Mouse (Mus musculus): ENCODE measurements around the gene Bend3.

The Bend3 gene

DNA sequence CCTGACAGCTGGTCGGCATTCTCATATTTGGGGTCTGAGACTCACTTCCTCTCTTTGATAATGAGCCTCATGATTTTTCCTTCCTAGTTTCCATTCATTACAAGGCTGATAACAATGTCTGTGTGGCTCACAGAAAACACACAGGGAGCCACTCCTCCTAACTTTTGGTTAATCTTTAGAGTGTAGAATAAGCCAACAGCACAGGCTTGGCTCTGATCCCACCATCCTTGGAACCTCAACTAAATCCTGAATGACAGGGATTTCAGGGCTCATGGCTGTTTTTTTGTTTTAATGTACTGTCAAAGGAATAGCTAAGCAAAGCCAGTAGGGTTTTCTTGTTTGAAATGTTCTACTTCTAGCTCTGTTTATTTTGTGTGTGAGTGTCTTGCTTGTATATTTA is 55.8 kb downstream of the Bend3 start:
- no peak for DNase-seq (ENCODE audit: low spot score in 2 of 2)

DNA sequence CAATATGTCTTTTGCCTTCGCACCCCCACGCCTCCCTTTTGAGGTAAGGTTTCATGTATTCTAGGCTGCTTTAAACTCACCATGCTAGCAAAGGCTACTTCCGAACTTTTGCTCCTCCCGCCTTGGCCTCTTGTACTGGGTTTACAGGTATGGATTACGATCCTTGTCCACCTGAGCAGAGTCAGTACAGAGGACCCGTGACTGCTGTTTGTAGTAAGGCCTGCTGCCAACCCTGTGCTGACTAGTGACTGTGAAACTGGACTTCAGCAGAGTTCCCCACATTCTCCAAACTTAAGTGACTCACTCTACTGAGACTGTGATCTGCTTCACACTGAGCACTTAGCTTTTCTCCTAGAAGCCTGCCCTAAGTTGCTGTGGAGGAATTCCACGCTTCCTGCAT is 59.0 kb downstream of the Bend3 start:
- DNase-seq (ENCODE audit: low spot score in 2 of 2) = no peak

DNA sequence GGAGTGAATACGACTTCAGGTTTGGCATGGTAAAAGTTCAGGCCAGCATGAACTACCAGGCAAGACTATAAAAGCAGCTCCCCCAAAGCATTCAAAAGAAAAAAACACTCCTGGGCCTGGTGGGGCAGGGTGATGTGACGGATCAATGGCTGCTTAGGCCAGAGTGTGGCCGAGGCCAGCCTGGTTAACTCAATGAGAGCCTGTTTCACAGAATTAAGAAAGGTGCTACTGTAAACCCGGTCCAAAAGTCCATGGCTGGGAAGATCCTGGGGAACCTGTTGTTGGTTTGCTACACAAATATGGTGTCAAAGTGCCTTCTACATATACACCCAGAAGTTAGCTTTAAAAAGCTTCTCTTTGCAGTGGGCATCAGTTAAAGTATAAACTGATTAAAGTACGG is 60.2 kb downstream of the Bend3 start:
- DNase-seq (ENCODE audit: low spot score in 2 of 2) = no peak

DNA sequence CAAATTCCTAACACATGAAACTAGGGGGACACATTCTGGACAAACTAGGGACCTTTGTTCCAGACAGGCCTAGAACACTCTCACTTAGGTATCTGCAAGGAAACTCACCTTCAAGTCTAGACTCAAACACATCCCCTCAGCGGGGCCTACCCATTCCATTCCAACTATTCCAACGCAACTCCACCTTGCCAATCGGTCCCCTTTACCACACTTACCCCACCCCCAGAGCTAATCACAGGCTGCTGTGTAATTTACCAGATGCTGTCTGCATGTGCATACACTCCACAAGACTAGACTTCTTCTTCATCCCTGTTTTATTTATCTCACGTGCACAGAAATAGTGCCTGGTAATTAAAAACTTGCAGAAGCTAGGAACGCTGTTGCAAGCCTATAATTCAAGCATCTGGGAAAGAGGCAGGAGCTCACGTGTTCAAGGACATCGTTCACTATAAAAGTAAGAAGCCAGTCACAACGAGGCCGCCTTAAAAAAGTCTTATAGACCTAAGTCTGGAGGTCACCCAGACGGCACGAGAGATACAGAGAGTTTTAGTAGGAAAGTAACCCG is 61.2 kb downstream of the Bend3 start:
- DNase-seq (ENCODE audit: low spot score in 2 of 2) = no peak

DNA sequence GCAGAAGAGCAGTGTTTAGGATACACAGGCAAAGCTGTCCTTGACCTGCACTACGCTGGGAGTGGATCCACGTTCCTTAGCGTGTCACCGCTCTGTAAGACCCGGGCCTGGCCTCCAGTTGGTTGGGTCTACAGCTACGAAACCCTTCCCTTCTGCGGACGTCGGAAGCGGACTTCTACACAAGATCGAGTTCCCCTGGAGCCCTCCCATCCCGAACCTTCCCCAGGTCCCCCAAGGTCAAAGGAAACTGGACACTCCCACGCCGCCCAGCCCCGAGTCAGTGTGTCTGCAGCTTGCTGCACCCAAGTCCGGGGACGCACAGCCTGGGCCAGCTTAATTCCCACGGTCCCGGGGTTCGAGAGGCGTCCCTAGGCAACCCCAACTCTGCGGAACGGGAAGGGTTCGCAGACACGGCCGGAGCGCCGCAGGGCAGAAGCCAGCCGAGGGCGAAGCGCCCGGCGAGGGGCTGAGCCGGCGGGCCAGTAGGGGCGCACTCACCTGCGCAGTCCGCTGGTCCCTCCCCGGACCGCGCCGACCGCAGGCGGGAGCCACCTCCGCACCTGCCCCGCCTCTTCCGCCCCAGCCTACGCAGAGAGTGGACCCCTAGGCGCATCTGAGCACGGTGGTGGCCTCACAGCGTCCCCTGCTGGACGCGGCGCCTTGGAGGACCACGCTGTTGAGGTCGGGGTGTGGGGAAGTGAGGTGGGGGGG is 62.0 kb downstream of the Bend3 start, which contains the start of gene 1700021F05Rik:
1700021F05Rik (minus strand) TSS at position 553 of the 711 bp plus-strand sequence.
- DNase-seq (ENCODE audit: low spot score in 2 of 2) = peak; percentile 93 to 98

DNA sequence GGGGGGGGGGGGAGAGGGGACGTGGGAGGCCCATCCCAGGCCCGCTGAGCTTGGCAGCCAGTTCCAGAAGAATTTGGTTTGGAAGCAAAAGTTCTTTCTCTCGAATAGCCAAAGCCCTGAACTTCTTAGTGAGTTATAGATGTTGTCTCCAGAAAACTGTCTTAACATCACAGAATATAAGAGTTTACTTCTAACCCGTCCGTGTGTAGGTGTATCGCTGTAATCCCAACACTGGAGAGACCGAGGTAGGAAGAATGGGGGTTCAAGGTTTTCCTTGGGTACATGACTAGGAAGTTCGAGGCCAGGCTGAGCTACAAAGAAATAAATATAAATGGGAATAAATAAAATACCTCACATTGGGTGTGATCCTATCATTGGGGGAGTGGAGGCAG is 62.5 kb downstream of the Bend3 start:
- DNase-seq (ENCODE audit: low spot score in 2 of 2) = no peak

DNA sequence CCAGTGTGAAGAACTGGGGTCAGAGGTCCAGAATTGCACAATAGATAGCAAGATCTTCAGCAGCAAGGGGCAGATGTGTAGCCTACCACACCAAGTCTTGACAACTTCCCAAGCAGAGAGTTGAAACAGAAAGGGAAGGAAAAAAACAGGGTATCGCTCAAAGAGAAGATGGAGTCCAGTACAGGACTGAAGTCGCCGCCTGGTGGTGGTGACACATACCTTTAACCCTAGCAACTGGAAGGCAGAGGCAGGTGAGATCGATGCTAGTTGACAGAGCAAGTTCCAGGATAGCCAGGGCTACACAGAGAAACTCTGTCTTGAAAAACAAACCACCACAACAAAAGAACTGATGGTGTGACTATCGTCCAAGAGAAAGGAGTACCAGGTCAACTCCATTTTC is 70.8 kb downstream of the Bend3 start:
- no peak for DNase-seq (ENCODE audit: low spot score in 2 of 2)

DNA sequence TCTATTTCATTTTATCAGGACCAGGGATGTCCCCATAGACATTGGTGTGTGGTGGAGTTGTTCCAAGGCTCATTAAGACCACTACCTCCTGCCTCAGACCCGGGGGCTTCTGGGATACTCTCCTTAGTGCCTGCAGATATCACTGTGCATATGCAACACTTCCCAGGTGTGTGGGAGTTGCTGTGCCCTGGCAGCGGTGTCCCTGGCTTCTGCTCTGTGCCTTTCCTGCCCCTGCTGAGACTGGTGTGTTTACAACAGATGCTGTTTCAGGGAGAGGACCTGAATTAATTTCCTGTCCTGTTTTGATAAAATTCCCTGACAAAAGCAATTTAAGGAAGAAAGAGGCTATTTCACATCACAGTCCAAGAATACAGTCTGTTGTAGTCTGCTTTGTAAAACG is 72.3 kb downstream of the Bend3 start:
- DNase-seq (ENCODE audit: low spot score in 2 of 2) = no peak

DNA sequence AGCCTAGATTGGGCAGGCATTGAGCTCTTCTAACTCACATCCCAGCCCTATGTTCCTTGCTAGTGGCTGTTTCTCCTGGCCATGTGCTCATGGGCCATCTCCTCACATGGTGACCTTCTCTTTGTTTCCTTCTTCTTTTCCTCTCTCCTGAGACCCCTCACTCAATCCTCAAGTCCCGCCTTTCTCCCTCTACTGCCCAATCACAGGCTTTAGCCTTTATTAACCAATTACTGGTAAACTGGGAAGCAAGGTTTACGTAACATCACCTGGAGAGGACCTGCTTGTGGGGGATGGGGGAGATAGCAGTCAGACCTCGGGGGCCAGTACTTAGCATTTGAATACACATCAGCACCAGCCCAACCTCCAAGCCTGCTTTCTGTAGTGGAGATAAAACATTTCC is 72.8 kb downstream of the Bend3 start:
- no peak for DNase-seq (ENCODE audit: low spot score in 2 of 2)

DNA sequence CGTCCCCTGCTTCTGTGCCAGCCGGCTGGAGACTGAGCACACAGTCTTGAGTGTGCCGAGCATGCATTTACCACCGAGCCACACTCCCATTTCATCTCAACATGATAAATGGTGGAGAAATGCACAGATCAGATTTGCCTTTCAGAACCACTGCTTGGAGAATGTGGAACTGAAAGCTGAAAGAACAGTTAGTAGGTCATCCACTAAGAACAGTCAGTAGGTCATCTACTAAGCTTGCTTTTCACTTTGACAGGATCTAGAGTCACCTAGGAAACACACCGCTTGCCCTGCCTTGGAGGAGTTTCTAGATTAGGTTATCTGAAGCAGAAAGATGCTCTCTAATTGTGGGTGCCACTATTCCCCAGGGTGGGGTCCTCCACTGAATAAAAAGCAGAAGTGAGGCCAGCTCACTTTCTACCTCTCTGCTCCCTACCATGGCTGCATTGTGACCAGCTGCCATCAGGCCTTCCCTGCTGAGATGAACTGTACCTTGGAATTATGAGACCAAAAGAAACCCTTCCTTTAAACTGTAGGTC is 79.1 kb downstream of the Bend3 start:
- DNase-seq (ENCODE audit: low spot score in 2 of 2) = no peak

DNA sequence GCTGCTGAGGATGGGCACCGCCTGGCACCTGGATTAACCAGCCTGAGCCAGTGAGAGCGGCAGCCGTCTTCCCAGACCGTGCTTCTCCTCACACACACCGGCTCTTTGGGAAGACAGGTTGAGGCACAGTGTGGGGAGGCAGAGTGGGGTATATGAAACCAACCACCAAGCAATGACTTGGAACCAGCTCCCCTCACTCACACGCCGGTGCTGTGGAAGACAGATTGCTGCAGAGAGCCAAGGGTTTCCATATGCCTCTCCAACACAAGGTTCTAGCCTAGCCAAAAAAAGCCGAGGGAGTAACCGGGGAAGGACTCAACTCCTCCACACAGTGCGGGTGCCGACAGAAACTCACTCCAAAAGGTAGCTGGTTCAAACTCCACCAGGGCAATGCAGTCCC is 80.7 kb downstream of the Bend3 start:
- no peak for DNase-seq (ENCODE audit: low spot score in 2 of 2)

DNA sequence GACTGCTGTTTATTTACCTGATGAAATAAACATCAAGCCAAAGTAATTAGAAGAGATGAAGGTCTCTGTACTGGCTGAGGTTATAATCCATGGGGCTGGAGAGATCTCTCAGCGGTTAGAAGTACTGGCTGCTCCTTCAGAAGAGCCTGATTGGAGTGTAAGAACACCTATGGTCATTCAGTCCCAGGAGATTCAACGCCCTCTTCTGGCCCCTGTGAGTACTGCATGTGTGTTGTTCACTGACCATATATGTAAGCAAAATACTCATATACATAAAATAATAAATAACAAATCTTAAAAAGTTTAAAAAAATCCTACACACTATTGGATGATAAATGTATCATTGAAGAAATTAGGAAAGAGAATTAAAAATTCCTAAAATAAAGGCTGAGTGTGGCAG is 82.1 kb downstream of the Bend3 start:
- DNase-seq (ENCODE audit: low spot score in 2 of 2) = no peak

DNA sequence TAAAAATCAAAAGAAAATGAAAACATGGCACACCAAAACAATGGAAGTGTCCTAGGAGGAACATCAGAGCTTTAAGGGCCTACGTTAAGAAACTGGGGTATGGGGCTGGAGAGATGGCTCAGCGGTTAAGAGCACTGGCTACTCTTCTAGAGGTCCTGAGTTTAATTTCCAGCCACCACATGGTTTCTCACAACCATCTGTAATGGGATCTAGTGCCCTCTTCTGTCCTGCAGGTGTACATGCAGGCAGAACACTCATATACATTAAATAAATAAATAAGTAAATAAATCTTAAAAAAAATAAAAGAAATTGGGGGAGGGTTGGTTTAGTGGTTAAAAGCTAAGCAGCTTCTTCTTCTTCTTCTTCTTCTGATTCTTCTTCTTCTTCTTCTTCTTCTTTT is 82.7 kb downstream of the Bend3 start:
- no peak for DNase-seq (ENCODE audit: low spot score in 2 of 2)
